Mouse (Mus musculus) layer of hippocampus, postnatal 36 days (tissue): ENCODE results near the gene Nr2f1. TPM values are rescaled to one million over a fixed set of nuclear protein-coding genes. Genes with fewer than 3 reads are reported as not detected.

ENCODE experiments used
- DNase-seq, 2 experiments: peaks; one replicate each; pipeline ENCODE4 v3.0.0; 2022
- total RNA-seq, 2 experiments: library from RNA; stranded (reverse); gene quantifications; 2 replicates each; pipeline ENCODE4 v1.2.3; 2021

Gene Nr2f1
- total RNA-seq, 2 experiments from 2014 or later: 87.3 to 108 TPM

DNA sequence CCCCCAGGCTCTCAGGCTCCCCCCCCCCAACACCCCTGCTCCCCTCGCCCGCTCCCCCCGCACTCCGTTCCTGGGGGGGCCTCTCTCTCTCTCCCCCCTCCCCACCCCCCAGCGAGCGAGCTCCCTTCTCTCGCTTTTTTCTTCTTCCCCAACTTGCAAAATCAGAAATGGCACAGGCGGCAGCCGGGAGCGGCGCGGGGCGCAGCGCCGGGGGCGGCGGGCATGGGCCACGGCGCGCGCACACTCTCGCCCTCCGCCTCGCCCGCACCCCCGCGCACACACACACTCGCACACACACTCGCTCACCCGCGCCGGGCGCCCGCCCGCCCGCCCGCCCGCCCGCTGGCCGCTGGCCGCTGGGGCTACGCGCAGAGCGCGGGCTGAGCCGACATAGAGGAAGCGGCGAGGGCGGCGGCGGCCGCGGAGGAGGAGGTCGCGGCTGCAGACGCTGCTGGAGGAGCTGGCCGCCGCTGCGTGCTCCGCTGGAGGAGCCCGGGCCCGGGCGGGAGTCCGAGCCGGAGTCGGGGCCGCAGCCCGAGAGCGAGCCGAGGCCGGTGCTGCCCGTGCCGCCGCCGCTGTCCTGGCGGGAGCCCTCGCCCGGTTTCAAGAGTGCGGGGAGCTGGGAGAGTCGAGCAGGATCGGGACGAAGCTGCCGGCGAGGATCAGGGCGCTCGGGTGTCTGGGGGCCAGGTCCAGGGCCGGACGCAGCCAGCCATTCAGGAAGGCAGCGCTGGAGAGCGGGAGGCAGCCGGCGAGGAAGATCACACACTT is 501 bp downstream of the Nr2f1 start:
- DNase-seq: peak in 1 of 2 experiments; percentile 68

DNA sequence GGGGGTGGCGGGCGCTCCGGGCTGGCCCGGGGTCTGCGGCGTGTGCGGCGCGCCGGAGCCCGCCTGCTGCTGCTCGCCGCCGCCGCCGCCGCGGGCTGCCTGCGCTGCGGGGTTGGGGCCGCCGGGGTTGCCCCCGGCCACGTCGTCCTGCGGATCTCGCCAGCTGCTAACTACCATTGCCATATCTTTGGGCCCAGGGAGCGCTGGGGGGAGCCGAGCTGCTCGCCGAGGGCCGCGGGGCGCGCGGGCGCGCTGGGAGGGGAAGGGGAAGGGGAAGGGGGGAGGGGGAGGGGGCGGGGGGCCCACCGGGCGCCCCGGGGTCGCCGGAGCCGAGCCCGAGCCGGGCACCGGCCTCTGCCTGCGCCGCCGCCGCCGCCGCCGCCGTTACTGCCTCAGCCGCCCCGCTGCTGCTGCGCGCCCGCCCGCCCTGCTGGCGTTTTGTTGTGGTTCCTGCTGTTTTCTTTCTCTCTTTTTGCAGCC is 1.1 kb downstream of the Nr2f1 start:
- peak in 1 of 2 experiments; percentile 23 for DNase-seq

DNA sequence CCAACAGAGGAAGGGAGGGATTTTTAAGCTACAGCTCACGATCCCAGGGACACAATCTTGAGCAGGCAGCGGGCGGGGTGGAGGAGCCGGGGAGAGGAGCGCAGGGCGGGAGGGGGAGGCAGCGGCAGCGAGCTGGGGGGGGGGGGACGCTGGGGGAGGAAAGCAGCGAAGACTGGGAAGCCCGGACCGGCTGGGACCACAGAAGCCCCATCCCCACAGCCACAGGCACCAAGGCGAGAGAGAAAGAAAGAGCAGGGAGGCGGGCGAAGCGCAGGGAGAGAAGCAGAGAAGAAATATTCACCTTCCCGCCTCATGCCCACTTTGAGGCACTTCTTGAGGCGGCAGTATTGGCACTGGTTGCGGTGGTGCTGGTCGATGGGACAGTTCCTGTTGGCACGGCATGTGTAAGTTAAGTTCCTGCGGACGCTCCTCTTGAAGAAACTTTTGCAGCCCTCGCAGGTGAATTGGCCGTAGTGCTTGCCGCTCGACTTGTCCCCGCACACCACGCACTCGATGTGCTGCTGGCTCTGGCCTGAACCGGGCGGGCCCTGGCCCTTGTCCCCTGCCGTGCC is 1.7 kb downstream of the Nr2f1 start:
- peak in 1 of 2 experiments; percentile 41 for DNase-seq

DNA sequence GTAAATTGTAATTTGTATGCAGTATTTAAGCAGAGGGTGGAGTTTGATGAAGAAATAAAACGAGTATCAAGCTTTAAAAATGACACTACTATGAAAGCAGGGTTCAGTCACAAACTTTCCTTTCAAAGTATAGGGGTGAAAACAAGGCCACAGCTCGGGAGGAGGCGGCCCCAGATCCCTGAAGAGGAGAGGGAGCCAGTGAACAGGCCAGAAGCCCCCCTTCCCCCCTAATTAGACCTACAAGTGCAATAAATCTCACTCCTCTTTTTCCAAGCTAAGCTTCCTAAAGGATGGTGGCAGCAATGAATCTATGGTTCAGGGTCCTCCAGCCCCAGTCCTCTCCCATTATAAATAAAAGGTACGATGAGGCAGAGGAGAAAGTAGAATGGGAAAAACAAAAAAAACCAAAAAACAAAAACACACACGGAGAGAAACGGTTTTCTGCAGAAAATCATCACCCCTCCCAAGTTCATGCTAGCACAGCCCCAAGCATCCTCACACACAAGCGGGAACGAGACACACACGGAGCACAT is 2.2 kb downstream of the Nr2f1 start:
- no peak for DNase-seq

DNA sequence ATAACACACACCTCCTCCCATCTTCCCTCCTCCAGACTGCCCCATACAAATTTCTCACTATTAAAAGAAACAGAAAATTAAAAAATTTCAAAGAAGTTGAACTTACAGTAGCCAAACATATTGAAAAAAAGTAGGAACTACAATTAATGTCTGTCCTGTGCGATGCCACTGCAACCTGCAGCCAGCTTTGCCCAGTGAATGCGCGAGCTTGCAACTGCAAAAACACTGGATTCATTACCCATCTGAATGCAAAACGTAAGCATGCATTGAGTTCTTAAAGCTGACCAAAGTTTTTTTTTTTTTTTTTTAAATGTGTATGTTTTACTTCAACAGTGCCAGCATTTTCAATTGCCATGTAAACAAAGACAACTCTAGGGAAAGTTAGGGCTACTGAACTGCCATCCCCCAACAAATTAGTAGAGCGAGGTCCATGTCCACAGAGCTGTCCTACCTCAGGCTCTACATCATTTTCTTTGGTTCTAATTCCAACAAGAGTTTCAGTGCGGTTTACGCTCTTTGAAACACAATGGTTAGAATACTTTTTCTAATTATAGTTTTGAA is 3.2 kb downstream of the Nr2f1 start:
- no peak for DNase-seq

DNA sequence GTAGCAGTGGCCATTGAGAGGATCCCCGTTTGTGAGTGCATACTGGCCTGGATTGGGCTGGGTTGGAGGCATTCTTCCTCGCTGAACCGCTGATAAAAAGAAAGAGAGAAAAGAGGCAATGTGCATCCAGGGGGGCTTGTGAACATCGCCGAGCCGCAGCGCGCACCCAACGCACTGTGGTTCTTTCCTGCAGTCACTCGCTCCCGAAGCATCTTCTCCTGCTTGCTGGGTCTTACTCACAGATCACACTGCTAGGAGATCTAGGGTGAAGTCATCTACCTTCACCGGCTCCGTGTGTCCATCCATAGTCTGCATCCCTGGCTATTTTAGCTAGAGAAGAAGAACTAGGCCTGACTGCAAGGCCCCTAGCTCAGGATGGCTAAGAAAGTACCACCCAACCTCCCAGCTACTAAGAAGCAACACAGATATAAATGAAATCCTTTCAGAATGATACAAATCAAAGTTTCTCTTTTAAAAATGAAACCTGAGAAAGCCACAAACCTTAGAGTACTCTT is 3.9 kb downstream of the Nr2f1 start:
- DNase-seq: no peak

DNA sequence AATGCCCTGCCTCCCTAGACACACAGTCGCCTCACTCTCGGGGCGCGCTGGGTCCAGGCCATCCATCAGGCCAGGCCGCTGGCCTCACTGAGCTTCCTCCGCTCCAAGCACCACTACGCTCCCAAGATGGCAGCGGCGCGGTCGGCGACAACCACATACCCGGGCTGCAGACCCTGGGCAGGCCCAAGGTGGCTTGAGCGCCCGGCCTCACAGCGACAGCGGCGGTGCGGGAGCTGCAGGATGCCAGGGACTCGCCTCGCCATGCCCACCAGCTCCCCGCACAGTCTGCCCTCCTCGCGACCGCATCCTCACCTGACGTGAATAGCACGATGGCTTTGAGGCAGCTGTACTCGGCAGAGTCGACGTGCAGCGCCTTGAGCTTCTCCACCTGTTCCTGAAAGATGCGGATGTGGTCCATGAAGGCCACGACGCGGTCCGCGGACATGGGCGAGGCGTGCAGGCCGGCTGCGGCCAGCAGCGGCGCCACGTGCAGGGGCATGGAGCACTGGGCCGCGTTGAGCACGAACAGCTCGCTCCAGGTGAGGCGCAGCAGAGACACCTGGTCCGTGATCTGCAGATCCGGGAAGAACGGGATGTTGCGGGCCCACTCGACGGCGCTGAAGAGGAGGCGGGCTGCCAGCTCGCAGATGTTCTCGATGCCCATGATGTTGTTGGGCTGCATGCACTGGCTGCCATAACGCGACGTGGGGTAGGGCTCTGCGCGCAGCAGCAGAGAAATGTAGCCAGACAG is 4.5 kb downstream of the Nr2f1 start:
- DNase-seq: no peak

DNA sequence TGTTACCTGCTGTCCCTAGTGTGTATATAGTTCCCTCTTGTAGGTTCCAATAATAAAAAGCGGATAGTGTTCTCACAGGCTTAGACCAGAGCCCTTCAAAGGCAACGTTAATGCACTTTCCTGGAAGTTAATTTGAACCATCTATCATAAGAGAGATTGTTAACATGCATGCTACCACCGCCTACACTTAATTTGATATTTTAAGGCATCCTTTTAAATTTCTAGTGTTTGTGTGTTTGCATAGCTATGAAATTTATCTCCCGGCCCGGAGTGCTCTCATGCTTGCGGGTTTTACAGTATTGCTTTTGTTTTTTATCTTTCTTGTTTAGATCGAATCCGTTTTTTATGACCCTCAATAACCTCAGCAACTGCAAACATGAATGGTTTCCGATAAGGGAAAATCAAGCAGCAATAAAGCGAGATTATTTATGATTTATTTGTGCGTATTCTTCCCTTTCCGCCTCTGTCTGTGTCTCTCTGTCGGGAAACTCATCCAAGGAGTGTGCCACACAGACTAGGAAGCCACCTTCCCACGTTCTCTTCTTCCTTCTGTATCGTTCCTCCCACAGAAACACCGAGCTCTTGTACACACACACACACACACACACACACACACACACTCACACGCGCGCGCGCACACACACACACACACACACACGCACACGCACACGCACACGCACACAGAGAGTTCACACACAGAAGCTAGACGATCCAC is 5.3 kb downstream of the Nr2f1 start:
- DNase-seq: no peak

DNA sequence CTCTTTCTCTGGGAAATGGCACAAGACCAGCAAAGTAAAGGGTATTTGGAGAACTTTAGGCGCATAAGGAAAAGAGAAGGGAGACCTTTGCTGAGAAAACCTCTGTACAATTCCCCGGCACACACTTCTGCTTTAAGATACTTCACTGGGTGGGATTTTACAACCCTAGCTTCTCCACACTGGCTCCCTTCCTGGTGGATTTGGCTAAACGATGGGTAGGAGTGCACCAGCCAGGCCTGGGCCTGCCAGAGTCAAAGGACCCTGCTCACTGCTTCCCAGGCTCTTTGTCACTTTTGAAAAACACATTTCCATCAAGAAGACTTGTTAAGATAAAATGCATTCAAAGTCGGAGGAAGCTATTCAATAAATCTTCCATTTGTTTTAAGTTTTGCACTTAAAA is 6.3 kb downstream of the Nr2f1 start:
- no peak for DNase-seq

DNA sequence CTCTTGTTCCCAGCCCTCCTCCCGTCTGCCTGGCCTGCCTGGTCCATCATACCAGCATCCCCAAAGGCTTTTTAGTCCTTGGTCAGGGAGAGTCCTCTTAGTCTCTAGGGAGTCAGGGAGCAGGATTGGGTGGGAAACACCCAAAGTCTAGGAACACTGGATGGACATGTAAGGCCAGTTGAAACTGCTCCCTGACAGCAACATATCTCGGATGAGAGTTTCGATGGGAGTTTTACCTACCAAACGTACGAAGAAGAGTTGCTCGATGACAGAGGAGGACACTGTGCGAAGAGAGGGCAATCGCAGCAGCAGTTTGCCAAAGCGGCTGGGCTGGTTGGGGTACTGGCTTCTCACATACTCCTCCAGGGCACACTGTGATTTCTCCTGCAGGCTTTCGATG is 10.0 kb downstream of the Nr2f1 start:
- DNase-seq: no peak

DNA sequence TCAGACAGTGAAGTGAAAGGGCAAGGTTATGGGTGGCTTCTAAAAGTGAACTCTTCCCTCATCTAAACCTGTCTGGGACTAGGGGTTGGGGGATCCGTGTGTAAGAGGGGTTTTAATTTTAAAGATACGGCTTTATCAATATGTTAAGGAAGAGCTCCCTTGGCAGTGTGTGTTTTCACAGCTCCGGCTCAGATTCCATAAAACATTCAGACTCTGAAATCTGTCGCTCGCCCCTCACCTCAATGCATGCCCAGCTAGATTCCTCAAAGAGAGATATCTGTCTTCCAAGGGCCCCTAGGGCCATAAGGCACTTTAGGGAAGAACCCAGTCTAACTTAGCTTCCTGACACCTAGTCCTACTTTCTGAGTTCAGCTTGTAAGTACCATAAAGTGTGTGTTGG is 11.7 kb downstream of the Nr2f1 start:
- DNase-seq: peak in 1 of 2 experiments; percentile 0

DNA sequence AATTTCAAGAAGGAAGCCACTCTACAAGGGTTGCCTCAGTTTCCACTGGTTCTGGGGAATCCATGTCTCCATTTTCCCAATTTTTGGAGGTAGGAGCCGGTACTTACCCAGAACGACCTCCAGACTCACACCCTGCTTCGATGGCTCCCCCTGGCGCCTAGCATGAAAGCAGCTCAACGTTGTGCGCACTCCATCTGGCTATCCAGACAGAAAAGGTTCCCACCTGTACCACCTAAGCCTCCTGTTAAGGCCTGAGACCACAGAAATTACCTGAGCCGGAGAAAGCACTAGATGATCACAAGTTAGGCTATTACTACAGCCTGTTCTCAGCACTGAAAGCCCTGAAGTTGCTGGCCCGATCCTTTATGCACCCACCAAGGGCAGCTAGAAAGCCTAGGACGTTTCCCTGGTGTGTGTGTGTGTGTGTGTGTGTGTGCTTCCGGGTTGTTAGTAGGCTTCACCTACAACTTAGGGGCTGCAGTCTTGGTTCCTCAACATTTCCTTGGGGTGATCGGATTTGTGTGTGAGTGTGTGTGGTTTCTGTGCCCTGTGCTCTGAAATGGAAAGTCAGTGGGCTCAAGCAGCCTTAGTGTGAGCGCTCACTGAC is 13.1 kb downstream of the Nr2f1 start:
- no peak for DNase-seq

DNA sequence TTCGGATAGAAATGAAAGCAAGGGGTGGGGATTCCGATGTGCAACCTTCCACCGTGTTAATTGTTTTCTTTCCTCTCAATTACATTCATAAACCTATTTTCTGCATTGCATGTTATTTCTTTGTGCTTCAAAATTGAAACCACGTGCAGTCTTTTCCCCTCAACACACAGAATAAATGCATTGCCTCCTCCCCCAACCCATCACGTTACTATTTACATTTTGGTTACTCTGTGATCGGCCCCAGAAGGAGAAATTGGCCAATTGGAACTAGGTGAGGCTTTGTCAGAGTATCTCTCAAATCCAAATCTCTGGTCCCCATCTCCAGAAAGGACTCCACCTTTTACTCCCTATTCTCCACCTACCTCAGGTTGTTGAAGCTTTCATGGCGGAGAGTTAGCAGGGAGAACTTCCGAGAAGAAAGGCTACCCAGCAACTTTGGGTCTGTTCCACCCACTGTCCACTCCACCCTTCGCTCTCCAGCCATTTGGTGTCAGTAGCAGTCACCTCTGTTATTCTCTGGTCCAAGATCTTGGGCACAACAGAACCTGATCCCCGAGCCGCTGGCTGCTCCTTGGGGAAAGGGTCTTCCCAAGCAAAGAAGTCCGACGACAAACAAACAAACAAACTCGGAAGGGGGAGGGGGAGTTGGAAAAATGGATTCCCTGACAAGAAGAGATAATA is 14.6 kb downstream of the Nr2f1 start:
- no peak for DNase-seq

DNA sequence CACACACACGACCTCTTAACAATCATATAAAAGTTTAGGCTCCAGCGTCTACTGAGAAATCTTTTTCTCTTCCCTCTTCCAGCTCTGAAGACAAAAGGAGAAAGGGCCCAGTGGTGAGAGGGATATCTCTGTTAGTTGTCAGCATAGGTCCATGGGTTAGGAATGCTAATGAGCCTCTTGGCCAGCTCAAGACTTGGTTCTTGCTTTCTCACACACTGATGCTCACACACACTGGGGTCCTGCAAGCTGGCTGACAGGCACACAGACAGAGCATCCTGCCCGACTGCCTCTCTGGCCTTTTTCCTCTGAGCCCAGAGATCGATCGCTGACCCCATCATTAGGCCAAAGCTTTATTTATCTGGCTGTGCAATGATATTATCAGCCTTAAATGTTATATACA is 15.6 kb downstream of the Nr2f1 start:
- DNase-seq: no peak

DNA sequence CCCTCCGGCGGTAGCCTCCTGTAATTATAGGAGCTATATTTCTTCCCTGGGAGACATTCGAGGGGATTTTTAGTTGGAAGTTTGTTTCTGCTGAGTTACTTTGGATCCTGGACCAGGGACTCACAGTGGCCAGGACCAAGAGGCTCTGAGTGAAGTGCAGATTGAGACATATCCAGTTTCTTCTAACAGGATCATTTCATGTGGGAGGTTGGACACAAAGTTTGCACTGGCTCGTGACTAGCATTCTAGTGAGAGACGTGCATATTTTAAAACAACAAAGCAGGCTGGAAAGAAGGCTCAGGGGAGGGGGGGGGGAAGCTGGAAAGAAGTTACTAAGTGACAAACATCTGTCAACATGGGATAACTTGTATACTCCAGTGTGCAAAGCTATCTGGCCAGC is 16.6 kb downstream of the Nr2f1 start:
- no peak for DNase-seq

DNA sequence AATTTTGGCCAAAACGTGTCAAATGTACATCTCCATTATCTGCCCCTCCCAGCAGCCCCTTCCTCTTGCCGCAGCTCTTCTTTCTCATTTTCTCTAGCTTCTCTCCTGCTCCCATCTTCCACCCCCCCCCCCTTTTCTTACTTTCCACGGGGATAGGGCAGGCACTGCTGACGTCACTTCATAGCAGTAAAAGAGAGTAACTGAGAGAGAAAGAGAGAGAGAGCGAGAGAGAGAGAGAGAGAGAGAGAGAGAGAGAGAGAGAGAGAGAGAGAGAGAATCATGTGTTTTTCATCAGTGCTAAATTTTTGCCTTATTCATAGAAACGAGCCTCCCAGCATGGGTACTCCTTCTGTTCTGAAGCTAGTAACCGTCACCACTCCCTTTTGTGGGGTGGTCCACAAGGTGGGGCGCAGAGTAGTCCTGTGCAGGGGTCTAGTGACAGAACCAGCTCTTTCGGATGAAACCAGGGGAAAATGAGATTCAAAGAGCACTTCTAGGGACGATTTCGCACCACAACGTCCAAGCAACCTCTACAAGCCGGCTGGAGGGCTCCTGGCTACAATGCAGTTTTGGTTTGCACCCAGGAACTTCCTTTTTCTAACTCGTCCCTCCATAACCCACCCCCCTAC is 17.5 kb downstream of the Nr2f1 start:
- DNase-seq: no peak

DNA sequence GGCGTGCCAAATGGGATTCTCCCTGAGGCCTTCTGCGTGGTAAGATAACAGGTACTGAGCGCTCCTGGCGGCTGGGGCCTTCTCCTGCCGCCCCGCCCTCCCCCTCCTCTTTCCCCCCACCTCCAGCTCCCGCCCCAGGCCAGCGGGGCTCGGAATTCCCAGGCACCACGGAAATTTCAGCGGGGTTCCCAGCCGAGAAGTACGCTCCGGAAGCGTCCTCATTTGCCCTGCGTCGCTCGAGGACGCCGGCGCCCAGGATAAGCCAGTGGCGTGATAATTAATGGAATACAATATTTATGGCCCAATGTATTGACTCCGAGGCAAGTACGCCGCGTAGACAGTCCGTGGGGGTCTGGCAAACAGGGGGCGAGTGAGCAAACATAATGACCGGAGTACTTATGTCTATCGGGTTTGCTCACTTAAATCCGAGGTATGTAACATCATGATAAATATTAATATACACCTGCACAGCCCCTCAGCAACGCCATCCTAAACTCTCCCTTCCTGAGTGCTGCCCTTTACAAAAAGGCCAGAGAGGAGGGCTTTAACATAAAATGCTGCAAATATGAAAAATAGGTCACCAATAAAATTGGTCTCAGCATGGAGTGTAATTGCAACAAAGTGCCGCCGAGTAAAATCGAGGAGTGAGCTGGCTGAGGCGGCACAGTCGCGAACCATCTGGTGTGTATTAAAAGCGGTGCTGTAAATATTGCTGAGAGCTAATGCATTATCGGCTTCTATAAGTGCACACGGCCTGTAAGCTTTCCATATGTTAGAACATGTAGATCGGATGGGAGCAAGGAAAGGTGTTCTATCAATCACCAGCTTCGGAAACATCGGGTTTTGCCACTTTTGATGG is 18.3 kb downstream of the Nr2f1 start:
- no peak for DNase-seq

DNA sequence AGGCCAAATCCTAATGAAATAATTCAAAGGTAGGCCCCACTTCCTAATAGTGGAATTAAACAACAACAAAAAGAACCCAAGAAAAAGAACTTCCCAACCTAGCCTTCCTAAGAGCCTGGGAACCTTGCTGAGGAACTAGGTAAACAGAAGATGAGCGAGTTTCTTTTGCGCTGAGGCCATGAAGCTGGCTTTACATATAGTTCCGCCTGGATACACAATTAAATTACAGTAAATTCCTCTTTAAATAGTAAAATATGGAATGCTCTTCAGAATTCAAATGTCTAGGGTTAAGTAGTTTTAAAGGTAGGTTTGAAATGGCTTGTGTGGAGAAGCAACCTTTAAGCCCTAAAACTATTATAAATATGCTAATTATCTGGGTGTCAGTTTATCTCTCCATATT is 19.3 kb downstream of the Nr2f1 start:
- no peak for DNase-seq

DNA sequence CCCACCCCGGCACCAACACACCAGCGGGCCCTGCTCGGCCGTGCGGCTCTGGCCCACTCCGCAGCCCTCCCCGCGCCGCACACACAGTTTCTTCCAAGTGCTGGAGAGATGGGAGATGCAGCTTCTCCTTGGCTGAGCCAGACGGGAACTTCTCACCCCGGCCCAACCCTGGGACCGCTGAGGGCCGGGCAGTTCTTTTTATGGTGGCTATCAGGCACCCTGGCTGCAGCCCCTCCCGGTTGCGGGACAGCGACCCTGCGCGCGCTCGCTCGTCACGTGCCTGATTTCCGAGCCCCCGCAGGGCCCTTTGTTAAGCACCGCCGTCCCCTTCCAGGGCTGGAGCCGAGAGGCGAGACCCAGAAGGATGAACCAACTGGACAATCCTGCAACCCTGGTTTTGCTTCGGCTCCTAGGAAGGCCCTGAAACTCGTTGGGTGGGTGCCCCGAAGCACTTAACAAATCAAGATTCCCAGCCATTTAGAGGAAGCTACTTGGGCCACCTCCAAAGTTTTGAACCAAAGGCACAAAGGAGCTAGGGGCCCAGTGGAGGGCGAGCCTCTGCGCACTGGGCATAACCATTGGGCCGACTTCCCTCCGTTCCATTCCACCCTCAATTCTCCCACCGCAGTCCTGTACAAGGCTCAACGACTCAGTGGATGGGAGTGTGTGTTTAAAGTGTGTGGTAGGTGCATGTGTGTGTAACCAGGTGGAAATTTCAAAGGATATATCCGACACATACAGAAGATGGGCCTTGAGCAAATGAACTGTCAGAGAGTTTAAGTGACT is 20.1 kb downstream of the Nr2f1 start:
- no peak for DNase-seq
